Mouse (Mus musculus): Measurements from ENCODE around the gene E2f3. TPM values are rescaled to one million over a fixed set of nuclear protein-coding genes. Genes with fewer than 3 reads are reported as not detected.

E2f3 gene
- polyA plus RNA-seq, 1 experiment from 2014 or later, result 6.5 TPM

GRCm38 (mm10) chr13:29967367-29967766 is 18.5 kb downstream of the E2f3 start:
- DNase-seq (ENCODE audit: low spot score), result no peak
- Histone ChIP-seq H3K36me3 (ENCODE audit: control insufficient read depth, insufficient read depth, low read length) (no peaks in the 10 kb centered on the region), H3K9ac (ENCODE audit: low read length) (no peak overlapping the region), H3K9me3 (replicated peaks; ENCODE audit: control insufficient read depth, low read length) (no peaks in the 10 kb centered on the region), H3K4me3 (ENCODE audit: low read depth, low read length) (no peak overlapping the region), H3K27ac (ENCODE audit: low read depth, low read length) (no peak overlapping the region), H3K27me3 (replicated peaks; ENCODE audit: control insufficient read depth, insufficient read depth, low read length) (no peaks in the 10 kb centered on the region), H3K4me2 (ENCODE audit: low read length) (no peak overlapping the region), H3K4me1 (ENCODE audit: control insufficient read depth, insufficient read depth, low read length) (no peaks in the 10 kb centered on the region)
- WGBS, result 92% methylated on average over 5 of the region's 5 CpGs
- no peak for ATAC-seq

GRCm38 (mm10) chr13:29966966-29967365 is 18.9 kb downstream of the E2f3 start:
- H3K27ac ChIP-seq (ENCODE audit: low read depth, low read length), result no peak overlapping the region
- no peak overlapping the region for H3K4me2 ChIP-seq (ENCODE audit: low read length)
- no peaks in the 10 kb centered on the region for H3K27me3 ChIP-seq (replicated peaks; ENCODE audit: control insufficient read depth, insufficient read depth, low read length)
- DNase-seq (ENCODE audit: low spot score) (no peak), ATAC-seq (no peak)
- no peaks in the 10 kb centered on the region for H3K9me3 ChIP-seq (replicated peaks; ENCODE audit: control insufficient read depth, low read length)
- no peaks in the 10 kb centered on the region for H3K4me1 ChIP-seq (ENCODE audit: control insufficient read depth, insufficient read depth, low read length)
- H3K9ac ChIP-seq (ENCODE audit: low read length), result no peak overlapping the region
- no peak overlapping the region for H3K4me3 ChIP-seq (ENCODE audit: low read depth, low read length)
- 99% methylated on average over 8 of the region's 8 CpGs for WGBS
- no peaks in the 10 kb centered on the region for H3K36me3 ChIP-seq (ENCODE audit: control insufficient read depth, insufficient read depth, low read length)

GRCm38 (mm10) chr13:29964087-29964486 is 21.8 kb downstream of the E2f3 start:
- no peak for DNase-seq (ENCODE audit: low spot score)
- Histone ChIP-seq H3K27ac (ENCODE audit: low read depth, low read length) (no peak overlapping the region), H3K4me2 (ENCODE audit: low read length) (no peak overlapping the region), H3K27me3 (replicated peaks; ENCODE audit: control insufficient read depth, insufficient read depth, low read length) (no peaks in the 10 kb centered on the region), H3K9ac (ENCODE audit: low read length) (no peak overlapping the region), H3K9me3 (replicated peaks; ENCODE audit: control insufficient read depth, low read length) (no peaks in the 10 kb centered on the region), H3K36me3 (ENCODE audit: control insufficient read depth, insufficient read depth, low read length) (no peaks in the 10 kb centered on the region), H3K4me3 (ENCODE audit: low read depth, low read length) (no peak overlapping the region), H3K4me1 (ENCODE audit: control insufficient read depth, insufficient read depth, low read length) (no peaks in the 10 kb centered on the region)
- no peak for ATAC-seq
- WGBS, result 99% methylated on average over 6 of the region's 6 CpGs

- H3K9ac ChIP-seq (ENCODE audit: low read length), result no peak overlapping the region
- WGBS, result 91% methylated on average over 6 of the region's 6 CpGs
- no peak for DNase-seq (ENCODE audit: low spot score)
These were observed 25.4 kb downstream of the E2f3 start for GRCm38 (mm10) chr13:29960416-29960815.

GRCm38 (mm10) chr13:29957731-29958254 is 28.1 kb downstream of the E2f3 start:
- no peak for ATAC-seq
- Histone ChIP-seq H3K4me3 (ENCODE audit: low read depth, low read length) (no peak overlapping the region), H3K4me1 (ENCODE audit: control insufficient read depth, insufficient read depth, low read length) (no peaks in the 10 kb centered on the region), H3K27me3 (replicated peaks; ENCODE audit: control insufficient read depth, insufficient read depth, low read length) (no peaks in the 10 kb centered on the region), H3K4me2 (ENCODE audit: low read length) (no peak overlapping the region), H3K9me3 (replicated peaks; ENCODE audit: control insufficient read depth, low read length) (no peaks in the 10 kb centered on the region), H3K36me3 (ENCODE audit: control insufficient read depth, insufficient read depth, low read length) (no peaks in the 10 kb centered on the region), H3K27ac (ENCODE audit: low read depth, low read length) (no peak overlapping the region), H3K9ac (ENCODE audit: low read length) (no peak overlapping the region)
- no peak for DNase-seq (ENCODE audit: low spot score)
- WGBS, result 83% methylated on average over 9 of the region's 9 CpGs

More at GRCm38 (mm10) chr13:29960416-29960815, 25.4 kb downstream of the E2f3 start:
- H3K4me2 ChIP-seq (ENCODE audit: low read length), result no peak overlapping the region
- H3K9me3 ChIP-seq (replicated peaks; ENCODE audit: control insufficient read depth, low read length), result no peaks in the 10 kb centered on the region
- ATAC-seq, result no peak
- no peak overlapping the region for H3K27ac ChIP-seq (ENCODE audit: low read depth, low read length)
- no peaks in the 10 kb centered on the region for H3K27me3 ChIP-seq (replicated peaks; ENCODE audit: control insufficient read depth, insufficient read depth, low read length)
- H3K4me1 ChIP-seq (ENCODE audit: control insufficient read depth, insufficient read depth, low read length), result no peaks in the 10 kb centered on the region
- no peaks in the 10 kb centered on the region for H3K36me3 ChIP-seq (ENCODE audit: control insufficient read depth, insufficient read depth, low read length)
- no peak overlapping the region for H3K4me3 ChIP-seq (ENCODE audit: low read depth, low read length)

- Histone ChIP-seq H3K4me2 (ENCODE audit: low read length) (no peak overlapping the region), H3K27ac (ENCODE audit: low read depth, low read length) (no peak overlapping the region), H3K4me1 (ENCODE audit: control insufficient read depth, insufficient read depth, low read length) (no peaks in the 10 kb centered on the region), H3K9me3 (replicated peaks; ENCODE audit: control insufficient read depth, low read length) (no peaks in the 10 kb centered on the region), H3K9ac (ENCODE audit: low read length) (no peak overlapping the region), H3K4me3 (ENCODE audit: low read depth, low read length) (no peak overlapping the region), H3K36me3 (ENCODE audit: control insufficient read depth, insufficient read depth, low read length) (no peaks in the 10 kb centered on the region), H3K27me3 (replicated peaks; ENCODE audit: control insufficient read depth, insufficient read depth, low read length) (no peaks in the 10 kb centered on the region)
- DNase-seq (ENCODE audit: low spot score), result no peak
- 92% methylated on average over 12 of the region's 12 CpGs for WGBS
- ATAC-seq, result no peak
These were observed 28.9 kb downstream of the E2f3 start for GRCm38 (mm10) chr13:29956821-29957421.

- WGBS, result 88% methylated on average over 10 of the region's 11 CpGs
These were observed 30.6 kb downstream of the E2f3 start for GRCm38 (mm10) chr13:29955296-29955695.

GRCm38 (mm10) chr13:29954741-29955140 is 31.1 kb downstream of the E2f3 start:
- Histone ChIP-seq H3K4me3 (ENCODE audit: low read depth, low read length) (no peak overlapping the region), H3K27me3 (replicated peaks; ENCODE audit: control insufficient read depth, insufficient read depth, low read length) (no peaks in the 10 kb centered on the region), H3K9ac (ENCODE audit: low read length) (no peak overlapping the region), H3K4me1 (ENCODE audit: control insufficient read depth, insufficient read depth, low read length) (no peaks in the 10 kb centered on the region), H3K9me3 (replicated peaks; ENCODE audit: control insufficient read depth, low read length) (no peaks in the 10 kb centered on the region), H3K4me2 (ENCODE audit: low read length) (no peak overlapping the region), H3K27ac (ENCODE audit: low read depth, low read length) (no peak overlapping the region), H3K36me3 (ENCODE audit: control insufficient read depth, insufficient read depth, low read length) (no peaks in the 10 kb centered on the region)
- 96% methylated on average over 10 of the region's 10 CpGs for WGBS
- DNase-seq (ENCODE audit: low spot score), result no peak
- ATAC-seq, result no peak

More at GRCm38 (mm10) chr13:29955296-29955695, 30.6 kb downstream of the E2f3 start:
- no peak overlapping the region for H3K27ac ChIP-seq (ENCODE audit: low read depth, low read length)
- DNase-seq (ENCODE audit: low spot score), result no peak
- no peak overlapping the region for H3K4me3 ChIP-seq (ENCODE audit: low read depth, low read length)
- no peaks in the 10 kb centered on the region for H3K36me3 ChIP-seq (ENCODE audit: control insufficient read depth, insufficient read depth, low read length)
- no peaks in the 10 kb centered on the region for H3K4me1 ChIP-seq (ENCODE audit: control insufficient read depth, insufficient read depth, low read length)
- H3K9ac ChIP-seq (ENCODE audit: low read length), result no peak overlapping the region
- H3K27me3 ChIP-seq (replicated peaks; ENCODE audit: control insufficient read depth, insufficient read depth, low read length), result no peaks in the 10 kb centered on the region
- ATAC-seq, result no peak
- H3K4me2 ChIP-seq (ENCODE audit: low read length), result no peak overlapping the region
- H3K9me3 ChIP-seq (replicated peaks; ENCODE audit: control insufficient read depth, low read length), result no peaks in the 10 kb centered on the region

- Histone ChIP-seq H3K4me2 (ENCODE audit: low read length) (no peak overlapping the region), H3K36me3 (ENCODE audit: control insufficient read depth, insufficient read depth, low read length) (no peaks in the 10 kb centered on the region), H3K27me3 (replicated peaks; ENCODE audit: control insufficient read depth, insufficient read depth, low read length) (no peaks in the 10 kb centered on the region), H3K27ac (ENCODE audit: low read depth, low read length) (no peak overlapping the region), H3K4me3 (ENCODE audit: low read depth, low read length) (no peak overlapping the region), H3K4me1 (ENCODE audit: control insufficient read depth, insufficient read depth, low read length) (no peaks in the 10 kb centered on the region), H3K9ac (ENCODE audit: low read length) (no peak overlapping the region), H3K9me3 (replicated peaks; ENCODE audit: control insufficient read depth, low read length) (no peaks in the 10 kb centered on the region)
- ATAC-seq, result no peak
- 93% methylated on average over 4 of the region's 4 CpGs for WGBS
- DNase-seq (ENCODE audit: low spot score), result no peak
These were observed 32.3 kb downstream of the E2f3 start for GRCm38 (mm10) chr13:29953417-29954045.

Measured in forebrain, embryonic 14.5 days (tissue).